Mouse (Mus musculus) layer of hippocampus, postnatal 14 days (tissue): ENCODE results near the gene Olfr739. TPM values are rescaled to one million over a fixed set of nuclear protein-coding genes. Genes with fewer than 3 reads are reported as not detected.

ENCODE experiments used
- DNase-seq, 2 experiments: peaks; one replicate each; pipeline ENCODE4 v3.0.0; 2021 to 2022; ENCODE audit warnings: low spot score in 2 of 2, mixed read lengths in 1 of 2
- long read RNA-seq, 2 experiments: library from polyadenylated mRNA; stranded (forward); transcript quantifications; one replicate each; pipeline ENCODE4 v2.0.0; 2021
- total RNA-seq, 2 experiments: library from RNA; stranded (reverse); gene quantifications; 2 replicates each; pipeline ENCODE4 v1.2.3; 2021

Olfr739 gene
- not detected for total RNA-seq
- long read RNA-seq, experiment 1, result 0 reads
- long read RNA-seq, experiment 2, result 0 reads

- no peak for DNase-seq
Observed at GRCm38 (mm10) chr14:50418326-50418725, at the start of gene Olfr739. Olfr739 (plus strand) TSS chr14:50418626.

- DNase-seq, result no peak
Observed at GRCm38 (mm10) chr14:50380863-50381262, 37.6 kb upstream of the Olfr739 start, which contains the start of gene Olfr736. Olfr736 (plus strand) TSS chr14:50381163.

DNA sequence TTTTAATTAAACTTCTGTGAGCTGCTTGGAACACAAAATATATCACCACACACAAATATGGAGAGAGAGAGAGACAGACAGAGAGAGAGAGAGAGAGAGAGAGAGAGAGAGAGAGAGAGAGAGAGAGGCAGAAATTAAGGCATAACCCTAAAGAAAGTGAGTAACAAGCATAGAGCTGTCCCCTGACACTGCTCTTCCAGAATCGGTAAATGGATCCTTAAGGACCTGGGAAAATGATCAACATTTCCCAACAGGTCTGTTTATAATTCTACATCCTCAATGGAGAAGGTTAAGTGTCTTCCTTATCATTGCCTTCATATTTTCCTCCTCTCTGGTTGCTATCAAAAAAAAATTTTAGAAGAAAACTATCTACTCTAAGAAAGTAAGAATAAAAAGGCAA, 11.2 kb upstream of the Olfr739 start, which contains the start of gene Olfr738:
TSS of gene Olfr738 (plus strand) at position 301 of the 400 bp plus-strand sequence.
- no peak for DNase-seq

- DNase-seq, result no peak
Observed at GRCm38 (mm10) chr14:50445245-50445644, 26.8 kb downstream of the Olfr739 start, which contains the start of gene Olfr740. Olfr740 (plus strand) TSS chr14:50445545.

GRCm38 (mm10) chr14:50472438-50472837, 54.0 kb downstream of the Olfr739 start, which contains the start of gene Olfr741:
Olfr741 (plus strand) TSS chr14:50472738.
- DNase-seq, result no peak

Other genes with a start within 250 kb of the Olfr739 start
- not detected for gene Olfr730, start 230.4 kb upstream of the Olfr739 start, total RNA-seq
- not detected for gene Olfr731, start 176.8 kb upstream of the Olfr739 start, total RNA-seq
- not detected for gene Olfr732, start 134.4 kb upstream of the Olfr739 start, total RNA-seq
- gene Olfr733, start 117.1 kb upstream of the Olfr739 start, total RNA-seq, result not detected
- not detected for gene Olfr734, start 91.9 kb upstream of the Olfr739 start, total RNA-seq
- gene Olfr735, start 69.8 kb upstream of the Olfr739 start, total RNA-seq, result not detected
- not detected for gene Tlr11, start 60.7 kb upstream of the Olfr739 start, total RNA-seq
- gene Olfr736, start 37.5 kb upstream of the Olfr739 start, total RNA-seq, result not detected
- not detected for gene Olfr738, start 11.1 kb upstream of the Olfr739 start, total RNA-seq
- not detected for gene Olfr740, start 26.9 kb downstream of the Olfr739 start, total RNA-seq
- not detected for gene Olfr741, start 54.1 kb downstream of the Olfr739 start, total RNA-seq
- not detected for gene Olfr742, start 85.0 kb downstream of the Olfr739 start, total RNA-seq
- not detected for gene Olfr743, start 103.2 kb downstream of the Olfr739 start, total RNA-seq
- not detected for gene Olfr744, start 196.3 kb downstream of the Olfr739 start, total RNA-seq
- not detected for gene Olfr745, start 220.8 kb downstream of the Olfr739 start, total RNA-seq
- gene Olfr746, start 228.5 kb downstream of the Olfr739 start, total RNA-seq, result not detected